Mouse (Mus musculus): ENCODE measurements around the gene Krt2. TPM values are rescaled to one million over a fixed set of nuclear protein-coding genes. Genes with fewer than 3 reads are reported as not detected.

Krt2 gene
- polyA plus RNA-seq, 1 experiment from 2014 or later, result 0.05 TPM

DNA sequence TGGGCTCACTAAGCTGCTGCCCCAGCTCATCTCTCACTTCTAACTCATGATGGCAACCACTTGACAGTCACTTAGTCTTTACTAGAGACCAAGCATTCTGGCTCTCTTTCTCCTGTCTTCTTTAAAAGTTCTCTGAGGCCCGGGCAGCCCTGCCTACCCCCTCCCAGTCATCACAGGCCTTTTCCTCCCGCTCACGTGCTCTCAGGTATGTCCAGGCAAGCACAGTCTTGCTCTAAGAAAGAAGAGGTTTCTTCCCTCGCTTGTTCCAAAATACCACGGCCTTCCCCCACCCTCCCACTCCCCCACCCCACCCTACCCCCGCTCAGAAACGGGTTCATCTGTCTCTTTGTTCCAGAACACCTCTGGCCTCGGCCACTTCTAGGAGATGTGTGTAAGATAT is 47.7 kb downstream of the Krt2 start:
- Histone ChIP-seq H3K4me1 (replicated peaks) (0 out of 2 replicates have a peak, but pooled peaks cover 4% of the 10 kb centered on the region), H3K9ac (no peak overlapping the region), H3K4me2 (no peak overlapping the region), H3K27ac (replicated peaks) (no peak overlapping the region), H3K4me3 (no peak overlapping the region), H3K9me3 (no peaks in the 10 kb centered on the region), H3K36me3 (no peaks in the 10 kb centered on the region), H3K27me3 (no peaks in the 10 kb centered on the region)
- ATAC-seq (ENCODE audit: low FRiP score, low read depth), result no peak
- 72% methylated on average over 8 of the region's 8 CpGs for WGBS

Other genes starting within 250 kb of the Krt2 start
- gene Krt75, start 244.3 kb downstream of the Krt2 start, polyA plus RNA-seq (2015; fragmentation: Nextera tagmentation; extraction: Ambion mirVana), result 0.17 and 0.18 TPM in 2 replicates
- gene Gm5414, start 190.0 kb downstream of the Krt2 start, polyA plus RNA-seq (2015; fragmentation: Nextera tagmentation; extraction: Ambion mirVana), result not detected in 2 replicates
- gene Gm5478, start 170.8 kb downstream of the Krt2 start, polyA plus RNA-seq (2015; fragmentation: Nextera tagmentation; extraction: Ambion mirVana), result not detected in 2 replicates
- gene Krt6b, start 137.9 kb downstream of the Krt2 start, polyA plus RNA-seq (2015; fragmentation: Nextera tagmentation; extraction: Ambion mirVana), result not detected in 2 replicates
- 0.22 TPM in 1 of 2 replicates, not detected in the other for gene Krt6a, start 123.9 kb downstream of the Krt2 start, polyA plus RNA-seq (2015; fragmentation: Nextera tagmentation; extraction: Ambion mirVana)
- gene Krt5, start 105.3 kb downstream of the Krt2 start, polyA plus RNA-seq (2015; fragmentation: Nextera tagmentation; extraction: Ambion mirVana), result 0.18 and 0.75 TPM in 2 replicates
- 1.2 and 1.4 TPM in 2 replicates for gene Krt71, start 75.1 kb downstream of the Krt2 start, polyA plus RNA-seq (2015; fragmentation: Nextera tagmentation; extraction: Ambion mirVana)
- gene Krt72, start 31.7 kb downstream of the Krt2 start, polyA plus RNA-seq (2015; fragmentation: Nextera tagmentation; extraction: Ambion mirVana), result 0.16 and 0.27 TPM in 2 replicates
- 1.3 and 3.3 TPM in 2 replicates for gene Krt73, start 15.8 kb downstream of the Krt2 start, polyA plus RNA-seq (2015; fragmentation: Nextera tagmentation; extraction: Ambion mirVana)
- gene Krt1, start 32.6 kb upstream of the Krt2 start, polyA plus RNA-seq (2015; fragmentation: Nextera tagmentation; extraction: Ambion mirVana), result 15.9 and 19.3 TPM in 2 replicates
- 0.35 and 0.47 TPM in 2 replicates for gene Krt77, start 51.5 kb upstream of the Krt2 start, polyA plus RNA-seq (2015; fragmentation: Nextera tagmentation; extraction: Ambion mirVana)
- gene Krt76, start 74.8 kb upstream of the Krt2 start, polyA plus RNA-seq (2015; fragmentation: Nextera tagmentation; extraction: Ambion mirVana), result not detected in 2 replicates
- gene Krt4, start 106.6 kb upstream of the Krt2 start, polyA plus RNA-seq (2015; fragmentation: Nextera tagmentation; extraction: Ambion mirVana), result 0.07 and 0.40 TPM in 2 replicates
- 0.41 and 0.70 TPM in 2 replicates for gene Krt79, start 122.2 kb upstream of the Krt2 start, polyA plus RNA-seq (2015; fragmentation: Nextera tagmentation; extraction: Ambion mirVana)
- gene Krt78, start 136.1 kb upstream of the Krt2 start, polyA plus RNA-seq (2015; fragmentation: Nextera tagmentation; extraction: Ambion mirVana), result not detected in 2 replicates
- gene Krt8, start 186.3 kb upstream of the Krt2 start, polyA plus RNA-seq (2015; fragmentation: Nextera tagmentation; extraction: Ambion mirVana), result 3.1 and 4.6 TPM in 2 replicates
- 6.9 and 10.4 TPM in 2 replicates for gene Krt18, start 210.0 kb upstream of the Krt2 start, polyA plus RNA-seq (2015; fragmentation: Nextera tagmentation; extraction: Ambion mirVana)

All from hindbrain, embryonic 15.5 days (tissue).